Mouse (Mus musculus) liver, embryonic 14.5 days (tissue): ENCODE data around the gene Gm5150.
"Not testable (repeated sequence)": the region's sequence is repeated elsewhere in the genome, so short reads cannot be mapped to it uniquely, and the experiment has no call there.

Experiments used
- CTCF ChIP-seq: IDR thresholded peaks from 2 replicates; pipeline ENCODE4 v1.5.1; 2016; ENCODE audit warnings: antibody characterized with exemption, low read depth, control low read depth
- EP300 ChIP-seq: IDR thresholded peaks from 2 replicates; pipeline ENCODE4 v1.6.1; 2016; ENCODE audit warnings: antibody characterized with exemption, low read depth

- not testable (repeated sequence) for TF ChIP-seq CTCF, EP300
These were observed 6.8 kb downstream of the Gm5150 start for GRCm38 (mm10) chr3:15999479-15999878.
